Mouse (Mus musculus) Patski (cell line): ENCODE data around the gene Gm44790. TPM values are rescaled to one million over a fixed set of nuclear protein-coding genes. Genes with fewer than 3 reads are reported as not detected.

Source experiments
- ATAC-seq: fragments of 100-300 bp; one replicate; pipeline ENCODE4 v1.8.0; 2021
- CTCF ChIA-PET: fragments of 350-600 bp; sonication (Branson Sonifier 250); formaldehyde crosslinking; loops from one replicate; lab custom pipeline; 2022; ENCODE audit warnings: inconsistent platforms; lab: Charles Lee
- POLR2A ChIA-PET: fragments of 350-600 bp; sonication (Branson Sonifier 250); formaldehyde crosslinking; loops from one replicate; lab custom pipeline; 2022; ENCODE audit warnings: antibody characterized with exemption, inconsistent platforms; lab: Charles Lee
- DNase-seq: peaks from one replicate; pipeline ENCODE4 v3.0.0-alpha.2; 2011; ENCODE audit warnings: low read depth, low spot score
- H3K27me3 ChIP-seq: fragments of 371-371 bp; one replicate; pipeline ENCODE4 v1.5.1; 2021
- CTCF ChIP-seq: fragments of 100-300 bp; IDR thresholded peaks from one replicate; pipeline ENCODE4 v1.5.1; 2021
- in situ Hi-C: fragments of 300-500 bp; cut with MboI; formaldehyde crosslinking; loops from 3 replicates; pipeline ENCODE4 v1.11.1; 2018; ENCODE audit warnings: low pct_unique_long_range_greater_than_20kb, mixed read lengths
- polyA plus RNA-seq: library from polyadenylated mRNA; unstranded; gene quantifications from one replicate; pipeline ENCODE4 v1.2.3, GENCODE M21; 2021

Gene Gm44790
- polyA plus RNA-seq, 1 experiment from 2014 or later: 3.1 TPM

DNA sequence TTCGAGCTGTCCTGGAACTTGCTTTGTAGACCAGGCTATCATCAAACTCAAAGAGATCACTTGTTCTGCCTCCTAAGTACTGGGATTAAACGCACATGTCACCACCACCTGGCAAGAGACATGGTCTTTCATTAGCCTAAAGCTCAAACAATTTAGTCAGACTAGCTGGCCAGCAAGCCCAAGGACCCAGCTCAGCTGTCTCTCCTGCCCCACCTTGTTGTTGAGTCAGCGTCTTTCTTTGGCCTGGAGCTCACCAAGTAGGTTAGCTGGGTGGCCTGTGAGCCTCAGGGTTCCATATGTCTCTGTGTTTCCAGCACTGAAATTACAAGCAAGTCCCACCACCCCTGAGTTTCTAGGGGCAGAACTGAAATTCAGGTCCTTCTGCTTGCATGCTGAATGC, 36.6 kb downstream of the Gm44790 start:
- POLR2A ChIA-PET: no interaction called here
- ATAC-seq (no peak), DNase-seq (no peak)
- H3K27me3 ChIP-seq: no peaks in the 10 kb centered on the region
- no peak for TF ChIP-seq CTCF
- in situ Hi-C loops: no loop called here
- CTCF ChIA-PET: interaction anchor here (1.4 to 1.5 kb wide), 2 partner anchors 10 to 14 kb away, joined by 3 to 4 read pairs; no protein-coding TSS in a partner anchor

DNA sequence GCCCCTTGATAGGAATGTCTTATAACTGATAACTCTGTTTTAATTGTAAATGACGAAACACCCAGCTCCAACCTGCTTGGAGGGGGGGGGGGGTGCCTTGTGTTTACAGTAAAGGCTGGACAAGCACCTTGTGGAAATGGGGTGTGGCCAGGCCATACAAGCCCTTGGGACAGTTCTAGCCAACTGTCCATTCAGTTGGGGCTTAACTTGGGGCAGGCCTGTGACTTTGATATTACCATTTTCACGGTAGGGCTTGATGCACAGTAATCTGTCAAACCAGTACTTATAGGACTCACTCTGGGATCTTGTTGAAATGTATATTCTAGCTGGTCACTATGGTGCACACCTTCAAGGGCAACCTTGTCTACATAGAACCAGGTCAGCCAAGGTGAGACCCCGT, 44.9 kb downstream of the Gm44790 start:
- no peak for TF ChIP-seq CTCF

DNA sequence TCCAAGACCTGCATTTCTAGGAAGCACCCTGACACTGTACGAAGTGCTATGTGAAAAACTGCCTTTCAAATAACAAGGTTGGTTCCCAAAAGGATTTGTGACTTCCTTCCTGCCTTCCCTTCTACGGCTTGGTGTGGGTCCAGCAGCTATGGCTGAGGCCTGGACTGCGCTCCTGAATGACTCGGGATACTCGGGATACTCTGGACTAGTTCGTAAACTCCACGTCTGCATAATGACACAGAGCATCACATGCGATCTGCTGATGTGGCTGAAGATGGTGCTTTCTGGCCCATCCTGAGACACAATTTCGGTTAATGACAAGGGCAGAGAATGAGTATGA, 45.3 kb downstream of the Gm44790 start:
- ChIA-PET CTCF (interaction anchor here (0.9 to 1.4 kb wide), 3 partner anchors 10 to 31 kb away, joined by 3 to 4 read pairs (median 3); no protein-coding TSS in a partner anchor), POLR2A (interaction anchor here (0.7 kb wide), 1 partner anchor 53 kb away, joined by 3 read pairs; no protein-coding TSS in a partner anchor)
- H3K27me3 ChIP-seq: no peaks in the 10 kb centered on the region
- TF ChIP-seq CTCF: no peak
- DNase-seq: no peak
- no peak for ATAC-seq
- in situ Hi-C loops: no loop called here

More for the DNA sequence above, 44.9 kb downstream of the Gm44790 start:
- ATAC-seq (no peak), DNase-seq (no peak)
- no peaks in the 10 kb centered on the region for H3K27me3 ChIP-seq
- ChIA-PET CTCF (interaction anchor here (0.6 to 1.4 kb wide), 3 partner anchors 11 to 42 kb away, joined by 3 to 4 read pairs (median 3); no protein-coding TSS in a partner anchor), POLR2A (no interaction called here)
- in situ Hi-C loops: no loop called here

DNA sequence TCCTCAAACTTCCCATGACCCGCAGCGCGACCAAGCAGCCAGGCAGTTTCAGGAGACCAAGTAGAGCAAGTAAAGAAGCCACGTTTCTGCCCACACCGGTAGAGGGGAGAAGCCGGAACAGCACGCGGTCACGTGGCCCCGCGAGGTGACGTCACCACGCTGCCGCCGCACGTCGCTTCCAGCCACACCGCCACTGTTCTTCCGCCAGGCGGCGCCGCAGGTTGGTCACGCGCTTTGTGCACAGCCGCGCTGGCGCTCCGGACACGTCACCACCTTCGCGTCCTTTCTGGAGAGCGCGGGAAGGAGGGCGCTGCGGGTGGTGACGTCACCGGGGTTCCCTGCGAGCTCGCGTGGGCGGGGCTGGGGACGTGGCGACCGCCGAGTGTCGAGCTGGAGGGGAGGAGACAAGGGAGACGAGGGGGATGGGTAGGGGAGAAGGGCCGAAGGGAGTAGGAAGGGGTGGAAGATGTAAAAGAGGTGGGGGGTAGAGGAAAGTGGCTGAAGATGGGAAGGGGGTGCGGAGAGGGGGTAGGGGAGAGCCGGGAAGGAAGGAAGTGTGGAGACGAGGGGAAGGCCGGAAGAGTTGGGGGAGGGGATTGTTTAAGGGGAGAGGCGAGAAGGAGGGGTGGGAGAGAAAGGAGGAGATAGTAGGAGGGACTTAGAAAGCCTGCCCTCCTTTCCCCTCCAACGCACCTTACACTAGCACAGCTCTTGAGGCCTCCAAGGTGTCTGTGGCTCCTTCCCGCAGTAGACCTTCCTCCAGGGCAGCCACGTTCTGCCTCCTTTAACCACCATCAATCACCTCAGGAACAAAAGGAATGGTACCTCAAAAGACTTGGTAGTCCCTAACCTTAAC, 45.9 kb downstream of the Gm44790 start:
- H3K27me3 ChIP-seq: no peaks in the 10 kb centered on the region
- ChIA-PET POLR2A (interaction anchor here (0.6 to 3.6 kb wide), 5 partner anchors 9 to 1112 kb away, joined by 3 to 29 read pairs (median 3); no protein-coding TSS in a partner anchor), CTCF (interaction anchor here (0.9 to 1.4 kb wide), 4 partner anchors 11 to 69 kb away, joined by 3 to 4 read pairs (median 3); no protein-coding TSS in a partner anchor)
- in situ Hi-C loops: no loop called here
- DNase-seq: peak; percentile 90
- peak; percentile 70 for ATAC-seq
- peak; percentile 100 for TF ChIP-seq CTCF

DNA sequence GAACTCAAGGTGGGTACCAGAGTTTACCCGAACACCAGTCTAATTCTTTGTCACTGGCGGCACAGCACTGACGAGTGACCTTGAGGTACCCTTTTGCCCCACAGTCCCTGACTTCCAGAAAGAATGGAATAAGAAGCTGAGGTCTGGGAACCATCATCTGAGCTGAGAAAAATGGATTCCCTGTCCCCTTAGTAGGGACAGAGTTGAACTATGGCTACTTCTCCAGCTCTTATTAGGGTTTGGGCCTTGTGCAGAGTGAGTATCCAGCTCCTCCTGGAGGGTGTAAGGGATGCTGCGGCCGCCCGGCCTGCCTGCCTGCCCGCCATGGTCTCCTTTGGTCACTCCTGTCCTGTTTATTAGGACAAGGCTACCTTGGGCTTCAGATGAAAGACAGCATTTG, 46.6 kb downstream of the Gm44790 start:
- in situ Hi-C loops: no loop called here
- DNase-seq (no peak), ATAC-seq (no peak)
- CTCF ChIA-PET: interaction anchor here (1.0 to 1.2 kb wide), 2 partner anchors 12 to 69 kb away, joined by 3 to 4 read pairs; no protein-coding TSS in a partner anchor
- TF ChIP-seq CTCF: no peak
- no peaks in the 10 kb centered on the region for H3K27me3 ChIP-seq
- POLR2A ChIA-PET: interaction anchor here (0.7 to 3.6 kb wide), 4 partner anchors 9 to 127 kb away, joined by 3 to 29 read pairs (median 4); no protein-coding TSS in a partner anchor

DNA sequence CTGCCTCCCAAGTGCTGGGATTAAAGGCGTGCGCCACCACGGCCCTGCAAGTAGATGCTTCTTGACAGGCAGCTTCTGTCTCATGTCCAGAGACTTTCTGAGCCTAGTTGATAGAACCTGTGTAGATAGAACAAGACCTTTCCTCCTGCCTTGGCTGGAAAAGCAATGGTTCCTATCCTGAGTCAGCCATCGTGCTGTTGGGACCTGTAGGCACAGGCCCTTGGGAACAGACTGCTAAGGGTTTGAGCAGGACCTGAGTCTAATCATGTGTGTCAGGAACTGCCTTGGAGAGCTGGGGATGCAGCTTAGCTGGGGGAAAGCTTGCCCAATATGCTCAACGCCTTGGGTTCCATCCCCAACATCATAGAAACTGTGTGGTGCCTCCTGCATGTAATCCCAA, 47.6 kb downstream of the Gm44790 start:
- POLR2A ChIA-PET: interaction anchor here (0.6 to 3.6 kb wide), 3 partner anchors 13 to 212 kb away, joined by 3 to 29 read pairs (median 5); no protein-coding TSS in a partner anchor
- no peak for ATAC-seq
- no peaks in the 10 kb centered on the region for H3K27me3 ChIP-seq

DNA sequence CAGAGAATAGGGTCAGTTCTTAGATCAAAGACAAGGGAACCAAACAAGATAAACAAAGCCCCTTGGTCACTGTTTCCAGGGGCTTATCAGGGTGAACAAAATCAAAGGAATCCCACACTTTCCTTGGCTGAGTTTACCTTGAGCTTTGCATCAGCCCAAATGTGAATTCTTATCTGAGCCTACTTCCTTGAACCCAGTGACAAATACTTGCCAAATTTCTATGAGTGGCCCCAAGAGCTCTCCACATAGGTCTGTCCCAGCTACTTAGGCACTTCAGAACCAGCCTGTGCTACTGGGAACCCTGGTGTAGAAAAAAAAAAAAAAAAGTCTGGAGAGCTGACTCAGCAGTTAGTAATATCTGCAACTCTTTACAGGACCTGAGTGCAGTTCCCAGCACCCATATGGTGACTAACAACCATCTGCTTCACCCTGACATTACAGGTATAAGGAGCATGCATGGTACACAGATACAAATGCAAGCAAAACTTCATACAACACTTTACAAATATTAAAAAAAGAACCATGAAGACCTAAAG, 48.3 kb downstream of the Gm44790 start:
- CTCF ChIA-PET: interaction anchor here (0.8 to 0.9 kb wide), 2 partner anchors 9 to 43 kb away, joined by 3 to 4 read pairs; no protein-coding TSS in a partner anchor
- TF ChIP-seq CTCF: no peak
- DNase-seq: no peak
- ATAC-seq: no peak
- H3K27me3 ChIP-seq: no peaks in the 10 kb centered on the region
- POLR2A ChIA-PET: interaction anchor here (0.6 to 3.6 kb wide), 2 partner anchors 50 to 212 kb away, joined by 3 to 29 read pairs; no protein-coding TSS in a partner anchor
- in situ Hi-C loops: loop anchor here (5.0 kb wide), 1 partner anchor 38 kb away; no protein-coding TSS in a partner anchor

More for the DNA sequence above, 47.6 kb downstream of the Gm44790 start:
- TF ChIP-seq CTCF: no peak
- DNase-seq: no peak
- CTCF ChIA-PET: interaction anchor here (0.8 to 0.9 kb wide), 2 partner anchors 10 to 44 kb away, joined by 3 to 4 read pairs; no protein-coding TSS in a partner anchor
- in situ Hi-C loops: no loop called here

DNA sequence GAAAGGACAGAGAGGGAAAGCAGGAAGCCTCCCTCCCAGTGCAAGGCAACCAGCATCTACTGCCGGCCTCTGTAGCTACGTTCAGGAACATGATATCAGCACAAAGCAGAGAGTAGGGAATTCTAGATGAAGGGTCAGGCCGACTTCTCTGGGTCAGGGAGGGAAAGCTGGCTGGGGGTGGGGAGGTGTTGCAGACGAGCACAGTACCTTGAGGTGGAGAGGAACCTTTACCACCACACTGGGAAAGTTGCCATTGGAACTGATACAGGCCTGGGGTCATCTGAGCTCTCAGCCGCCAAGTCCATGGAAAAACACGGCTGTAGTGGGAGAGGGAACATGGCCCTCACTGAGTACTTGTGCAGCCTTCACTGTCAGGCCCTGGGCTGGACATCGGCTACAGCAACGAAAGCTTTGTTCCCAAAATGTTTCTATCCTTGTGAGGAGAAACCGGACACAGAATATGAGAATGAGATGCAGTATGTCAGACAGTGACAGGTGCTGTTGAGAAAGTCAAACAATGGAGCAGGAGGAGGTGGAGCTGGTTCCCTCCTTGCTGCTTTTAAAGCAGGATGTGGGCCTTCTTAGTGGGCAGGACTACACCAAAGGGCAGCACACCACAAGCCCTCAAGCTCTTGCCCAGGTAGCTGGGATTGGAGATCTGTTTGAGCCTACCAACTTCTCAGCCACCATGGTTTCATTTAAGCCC, 49.2 kb downstream of the Gm44790 start:
- ChIA-PET CTCF (interaction anchor here (1.7 kb wide), 1 partner anchor 40 kb away, joined by 3 read pairs; no protein-coding TSS in a partner anchor), POLR2A (interaction anchor here (0.6 to 3.6 kb wide), 2 partner anchors 49 to 267 kb away, joined by 3 to 29 read pairs; no protein-coding TSS in a partner anchor)
- in situ Hi-C loops: loop anchor here (5.0 kb wide), 1 partner anchor 37 kb away; no protein-coding TSS in a partner anchor
- H3K27me3 ChIP-seq: no peaks in the 10 kb centered on the region
- DNase-seq (no peak), ATAC-seq (no peak)
- TF ChIP-seq CTCF: no peak

DNA sequence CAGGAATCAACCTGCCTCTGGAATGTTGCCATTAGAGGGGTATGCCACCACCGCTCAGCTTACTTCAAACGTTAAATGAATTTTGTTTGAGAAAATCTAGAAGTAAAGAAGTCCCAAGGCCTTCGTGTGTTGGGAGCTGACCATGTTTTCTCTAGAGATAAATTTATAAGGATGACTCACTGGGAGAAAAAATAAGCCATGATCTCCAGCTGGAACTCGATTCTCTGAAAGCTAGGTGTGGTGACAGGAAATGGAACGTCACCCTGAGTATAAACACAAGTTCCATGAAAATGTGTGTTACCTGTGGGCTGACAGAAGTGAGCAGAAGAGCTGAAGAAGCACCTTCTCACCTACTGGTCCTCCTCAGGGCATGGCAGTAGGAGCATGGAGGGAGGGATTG, 50.5 kb downstream of the Gm44790 start:
- in situ Hi-C loops: loop anchor here (5.0 kb wide), 1 partner anchor 35 kb away; no protein-coding TSS in a partner anchor
- ATAC-seq (no peak), DNase-seq (no peak)
- CTCF ChIA-PET: interaction anchor here (1.7 kb wide), 1 partner anchor 39 kb away, joined by 3 read pairs; no protein-coding TSS in a partner anchor
- POLR2A ChIA-PET: interaction anchor here (1.3 kb wide), 1 partner anchor 47 kb away, joined by 5 read pairs; no protein-coding TSS in a partner anchor
- no peak for TF ChIP-seq CTCF
- H3K27me3 ChIP-seq: no peaks in the 10 kb centered on the region
